ENCODE assay signal across 11 mouse cellular contexts in genomic region chr3:21798139-21798538, GRCm38 (mm10).
A peak's percentile ranks its signal among the peaks of the same experiment; 100 is the strongest.
DNase-seq lines count a peak whose midpoint lies in the region; ATAC-seq and TF ChIP-seq lines count a peak whose summit lies in the region.
"Had no signal": no experiment of that assay in that cellular context is flagged by ENCODE, and none has a peak within 500 bp of the region (broad histone marks: within the 10 kb centered on the region; RNA-seq: fewer than 3 reads in every experiment).

No protein-coding gene starts in this region.

- no peak overlapping the region for H3K27ac ChIP-seq in kidney, embryonic 16.5 days (ENCODE audit: low read length)
- H3K27ac ChIP-seq in embryonic facial prominence, embryonic 14.5 days (replicated peaks; ENCODE audit: low read depth, low read length), result no peak overlapping the region
- H3K27ac ChIP-seq in neural tube, embryonic 12.5 days, result no peak overlapping the region
- no peak overlapping the region for H3K27ac ChIP-seq in lung, postnatal 0 days (ENCODE audit: low read length)
- H3K27ac ChIP-seq: embryonic facial prominence, embryonic 13.5 days; heart, embryonic 13.5 days; liver, embryonic 15.5 days had no signal

- intact Hi-C loops in heart, postnatal 36 days (cut with DNase I), result no loop called here

- TF ChIP-seq CTCF in lung, postnatal 0 days (IDR thresholded peaks at IDR 0.05), result no peak

- H3K4me3 ChIP-seq in kidney, embryonic 16.5 days (ENCODE audit: low read length), result no peak overlapping the region
- no peak overlapping the region for H3K4me3 ChIP-seq in embryonic facial prominence, embryonic 14.5 days (ENCODE audit: low read depth, low read length)
- H3K4me3 ChIP-seq in neural tube, embryonic 12.5 days, result no peak overlapping the region
- no peak overlapping the region for H3K4me3 ChIP-seq in lung, postnatal 0 days (ENCODE audit: low read depth, low read length)
- H3K4me3 ChIP-seq: embryonic facial prominence, embryonic 13.5 days; heart, embryonic 13.5 days; liver, embryonic 15.5 days had no signal

- no peaks in the 10 kb centered on the region for H3K36me3 ChIP-seq in kidney, embryonic 16.5 days (ENCODE audit: insufficient read depth, low read length)
- no peaks in the 10 kb centered on the region for H3K36me3 ChIP-seq in embryonic facial prominence, embryonic 14.5 days (ENCODE audit: control insufficient read depth, insufficient read depth, low read length)
- H3K36me3 ChIP-seq in neural tube, embryonic 12.5 days, result no peaks in the 10 kb centered on the region
- H3K36me3 ChIP-seq in lung, postnatal 0 days (ENCODE audit: insufficient read depth, low read length), result no peaks in the 10 kb centered on the region
- H3K36me3 ChIP-seq: embryonic facial prominence, embryonic 13.5 days; heart, embryonic 13.5 days; liver, embryonic 15.5 days had no signal

- H3K4me1 ChIP-seq in kidney, embryonic 16.5 days (ENCODE audit: insufficient read depth, low read length), result no peaks in the 10 kb centered on the region
- H3K4me1 ChIP-seq in embryonic facial prominence, embryonic 14.5 days (ENCODE audit: control insufficient read depth, insufficient read depth, low read length), result no peaks in the 10 kb centered on the region
- H3K4me1 ChIP-seq in neural tube, embryonic 12.5 days, result 0 out of 2 replicates have a peak, but pooled peaks cover 4% of the 10 kb centered on the region
- no peaks in the 10 kb centered on the region for H3K4me1 ChIP-seq in lung, postnatal 0 days (ENCODE audit: insufficient read depth, low read depth, low read length)
- H3K4me1 ChIP-seq: embryonic facial prominence, embryonic 13.5 days; heart, embryonic 13.5 days; liver, embryonic 15.5 days had no signal

- H3K9me3 ChIP-seq in kidney, embryonic 16.5 days (ENCODE audit: low read length), result no peaks in the 10 kb centered on the region
- H3K9me3 ChIP-seq in embryonic facial prominence, embryonic 14.5 days (ENCODE audit: control insufficient read depth, low read length), result no peaks in the 10 kb centered on the region
- H3K9me3 ChIP-seq in neural tube, embryonic 12.5 days, result no peaks in the 10 kb centered on the region
- no peaks in the 10 kb centered on the region for H3K9me3 ChIP-seq in lung, postnatal 0 days (ENCODE audit: low read length)
- H3K9me3 ChIP-seq: embryonic facial prominence, embryonic 13.5 days; heart, embryonic 13.5 days; liver, embryonic 15.5 days had no signal

- ATAC-seq in kidney, embryonic 16.5 days (ENCODE audit: low FRiP score, low TSS enrichment), result no peak
- peak; percentile 72; the same call in 1 of the 2 replicates for ATAC-seq in embryonic facial prominence, embryonic 14.5 days (ENCODE audit: low read depth)
- ATAC-seq in neural tube, embryonic 12.5 days (ENCODE audit: low FRiP score, low read depth), result peak; percentile 75
- ATAC-seq in lung, postnatal 0 days, result no peak

- H3K27me3 ChIP-seq in kidney, embryonic 16.5 days (ENCODE audit: insufficient read depth, low read length), result no peaks in the 10 kb centered on the region
- H3K27me3 ChIP-seq in embryonic facial prominence, embryonic 14.5 days (replicated peaks; ENCODE audit: control insufficient read depth, insufficient read depth, low read length), result no peaks in the 10 kb centered on the region
- H3K27me3 ChIP-seq in neural tube, embryonic 12.5 days (replicated peaks), result no peaks in the 10 kb centered on the region
- no peaks in the 10 kb centered on the region for H3K27me3 ChIP-seq in lung, postnatal 0 days (replicated peaks; ENCODE audit: insufficient read depth, low read length)
- H3K27me3 ChIP-seq: embryonic facial prominence, embryonic 13.5 days; heart, embryonic 13.5 days; liver, embryonic 15.5 days had no signal

- peak; percentile 64 for DNase-seq in kidney, adult 11 months
- peak; percentile 78 for DNase-seq in embryonic facial prominence, embryonic 14.5 days (ENCODE audit: low spot score)
- peak; percentile 14 for DNase-seq in kidney, postnatal 10 days
- no peak for DNase-seq in heart, postnatal 36 days
- DNase-seq in lung, postnatal 0 days (ENCODE audit: low spot score), result no peak
- DNase-seq in thymus, postnatal 10 days (ENCODE audit: low spot score in 2 of 2), result no peak

- no peak overlapping the region for H3K4me2 ChIP-seq in kidney, embryonic 16.5 days (replicated peaks; ENCODE audit: low read depth, low read length)
- no peak overlapping the region for H3K4me2 ChIP-seq in embryonic facial prominence, embryonic 14.5 days (ENCODE audit: low read depth, low read length)
- no peak overlapping the region for H3K4me2 ChIP-seq in neural tube, embryonic 12.5 days (replicated peaks)
- H3K4me2 ChIP-seq in lung, postnatal 0 days (replicated peaks; ENCODE audit: low read depth, low read length), result no peak overlapping the region
- H3K4me2 ChIP-seq: embryonic facial prominence, embryonic 13.5 days; heart, embryonic 13.5 days; liver, embryonic 15.5 days had no signal

- 31% methylated on average over 1 of the region's 1 CpGs for WGBS in kidney, embryonic 16.5 days
- 19% methylated on average over 1 of the region's 1 CpGs for WGBS in embryonic facial prominence, embryonic 14.5 days
- WGBS in neural tube, embryonic 12.5 days, result 17% methylated on average over 1 of the region's 1 CpGs
- 45% methylated on average over 1 of the region's 1 CpGs for WGBS in lung, postnatal 0 days

- TF ChIP-seq EP300 in lung, postnatal 0 days (IDR thresholded peaks at IDR 0.05), result no peak

- H3K9ac ChIP-seq in kidney, embryonic 16.5 days (replicated peaks; ENCODE audit: low read length), result no peak overlapping the region
- H3K9ac ChIP-seq in embryonic facial prominence, embryonic 14.5 days (ENCODE audit: low read depth, low read length), result no peak overlapping the region
- no peak overlapping the region for H3K9ac ChIP-seq in neural tube, embryonic 12.5 days
- H3K9ac ChIP-seq in lung, postnatal 0 days (replicated peaks; ENCODE audit: low read depth), result no peak overlapping the region
- H3K9ac ChIP-seq: embryonic facial prominence, embryonic 13.5 days; heart, embryonic 13.5 days; liver, embryonic 15.5 days had no signal

Comparison
In these comparisons a context has a peak if more than half of its experiments do, and no peak if none do; other contexts are left out.
1. DNase-seq: peak in kidney, adult 11 months (single experiment), embryonic facial prominence, embryonic 14.5 days (single experiment) and kidney, postnatal 10 days (single experiment); none in heart, postnatal 36 days (0 of 2), lung, postnatal 0 days (single experiment) and thymus, postnatal 10 days (0 of 2).
2. ATAC-seq: peak in embryonic facial prominence, embryonic 14.5 days (single experiment) and neural tube, embryonic 12.5 days (single experiment); none in kidney, embryonic 16.5 days (single experiment) and lung, postnatal 0 days (single experiment).